Mouse (Mus musculus): ENCODE data around the gene Tmod2.
A peak's percentile ranks its signal among the peaks of the same experiment; 100 is the strongest.

The Tmod2 gene

DNA sequence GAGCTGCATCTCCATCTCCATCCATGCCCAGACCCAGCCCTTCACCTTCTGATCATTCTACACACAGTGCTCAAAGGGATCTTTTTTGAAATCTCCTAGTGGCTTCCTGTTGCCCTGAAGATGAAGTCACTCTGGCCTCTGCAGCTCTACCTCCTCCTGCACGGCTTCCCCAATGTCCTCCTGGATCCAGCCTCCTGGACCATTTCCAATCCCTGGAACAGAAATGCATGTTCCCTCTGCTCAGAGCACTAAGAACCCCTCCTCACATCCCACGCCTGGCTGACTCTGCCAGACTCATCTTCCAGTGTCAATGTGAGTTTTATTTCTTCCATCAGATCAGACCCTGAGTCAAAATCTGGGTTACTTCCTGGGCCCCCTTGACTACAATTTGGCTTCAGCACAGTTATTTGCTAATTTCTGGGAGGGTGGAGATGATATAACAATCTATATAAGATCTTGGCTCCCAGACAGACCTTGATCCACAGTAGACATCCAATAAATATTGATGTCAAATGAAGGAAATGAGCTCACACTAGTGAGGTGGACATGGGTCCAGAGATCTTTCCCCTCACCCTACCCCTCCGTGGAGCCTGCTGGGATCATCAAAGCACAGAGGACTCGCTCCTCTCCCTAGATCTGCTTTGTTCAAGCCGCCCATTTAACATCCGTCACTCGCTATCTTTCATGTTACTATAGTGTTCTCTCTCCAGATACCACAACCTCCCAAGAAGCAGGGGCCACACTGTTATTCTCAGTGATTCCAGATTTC lies 10.8 kb downstream of the Tmod2 start:
- DNase-seq: no peak

GRCm38 (mm10) chr9:75599191-75599841 lies 11.8 kb downstream of the Tmod2 start:
- DNase-seq: peak; percentile 43

DNA sequence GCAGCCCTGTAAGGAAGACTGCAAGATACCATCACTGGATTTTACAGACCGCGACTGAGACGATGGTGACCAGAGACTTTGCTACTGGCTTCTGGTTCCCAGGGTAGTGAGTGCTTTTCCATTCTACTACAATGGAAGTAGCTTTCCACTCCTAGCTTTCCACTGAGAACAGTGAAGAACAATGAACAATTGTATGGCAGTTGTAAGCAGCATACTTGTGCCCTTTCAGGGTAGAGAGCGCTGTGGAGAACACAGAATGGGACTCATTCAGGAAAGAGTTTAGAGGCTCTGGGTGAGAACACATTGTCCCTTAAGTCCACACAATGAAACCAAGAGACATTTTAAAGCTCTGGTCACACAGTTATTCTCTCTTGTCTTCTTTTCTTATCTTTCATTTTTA lies 13.5 kb downstream of the Tmod2 start:
- DNase-seq: no peak

- no peak for DNase-seq
Measured at GRCm38 (mm10) chr9:75597036-75597435, 14.1 kb downstream of the Tmod2 start.

DNA sequence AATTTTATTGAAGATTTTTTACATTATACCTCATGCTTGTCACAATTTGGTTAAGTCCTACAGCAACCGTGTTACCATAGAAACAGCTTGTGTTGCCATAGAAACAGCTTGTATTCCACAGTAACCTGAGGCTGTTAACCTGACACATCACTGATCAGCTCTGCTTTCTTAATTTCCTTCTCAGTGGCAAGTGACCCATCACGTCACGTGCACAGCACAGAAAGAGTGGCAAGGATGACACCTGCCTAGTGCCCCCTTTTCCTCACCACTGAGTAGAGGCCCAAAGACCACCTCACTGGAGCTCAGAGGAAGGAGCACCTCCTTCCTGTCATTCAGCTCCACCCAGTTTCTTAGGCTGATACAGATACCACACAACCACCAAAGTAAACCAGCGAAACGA lies 17.6 kb downstream of the Tmod2 start:
- DNase-seq: no peak

DNA sequence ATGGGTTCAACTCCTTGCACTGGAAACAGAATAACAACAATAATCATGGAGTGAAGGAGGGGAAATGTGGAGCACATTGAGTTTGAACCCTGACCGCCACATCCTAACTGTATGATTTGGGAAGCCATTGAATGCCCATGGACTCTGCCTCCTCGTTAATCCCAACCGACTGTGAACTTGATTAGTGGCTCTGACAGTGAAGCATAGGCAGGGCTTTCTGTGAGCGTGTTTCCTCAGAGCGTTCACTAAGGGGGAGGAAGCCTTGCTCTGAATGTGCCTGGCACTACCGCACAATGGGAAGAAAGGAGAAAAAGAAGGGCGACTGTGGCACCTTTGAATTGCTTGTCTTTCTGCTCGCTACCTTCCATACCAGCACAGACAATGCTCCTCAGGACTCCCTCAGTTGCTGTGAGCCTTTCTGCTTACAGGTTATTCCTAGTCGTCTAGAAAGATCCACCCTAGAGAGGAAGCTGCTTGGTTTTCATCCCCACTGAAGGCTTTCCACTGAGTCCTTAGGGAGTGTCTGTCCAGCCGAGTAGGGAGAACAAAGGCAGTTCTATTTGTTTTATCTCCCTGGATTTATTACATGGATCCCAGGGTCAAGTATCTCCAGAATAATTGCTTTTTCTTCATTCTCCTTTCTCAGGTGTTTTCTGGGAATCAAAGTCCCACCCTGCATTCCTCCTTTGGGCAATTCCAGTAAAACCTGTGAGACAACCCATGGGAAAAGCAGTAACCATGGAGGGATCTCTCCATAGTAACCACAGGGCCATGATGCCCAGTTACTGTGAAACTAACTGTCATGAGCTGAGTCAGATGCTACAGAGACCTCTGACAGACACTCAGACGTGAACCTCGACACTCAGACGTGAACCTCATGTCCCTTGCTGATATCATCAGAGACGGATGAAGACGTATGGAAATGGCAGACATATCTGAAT lies 21.0 kb downstream of the Tmod2 start:
- no peak for DNase-seq

DNA sequence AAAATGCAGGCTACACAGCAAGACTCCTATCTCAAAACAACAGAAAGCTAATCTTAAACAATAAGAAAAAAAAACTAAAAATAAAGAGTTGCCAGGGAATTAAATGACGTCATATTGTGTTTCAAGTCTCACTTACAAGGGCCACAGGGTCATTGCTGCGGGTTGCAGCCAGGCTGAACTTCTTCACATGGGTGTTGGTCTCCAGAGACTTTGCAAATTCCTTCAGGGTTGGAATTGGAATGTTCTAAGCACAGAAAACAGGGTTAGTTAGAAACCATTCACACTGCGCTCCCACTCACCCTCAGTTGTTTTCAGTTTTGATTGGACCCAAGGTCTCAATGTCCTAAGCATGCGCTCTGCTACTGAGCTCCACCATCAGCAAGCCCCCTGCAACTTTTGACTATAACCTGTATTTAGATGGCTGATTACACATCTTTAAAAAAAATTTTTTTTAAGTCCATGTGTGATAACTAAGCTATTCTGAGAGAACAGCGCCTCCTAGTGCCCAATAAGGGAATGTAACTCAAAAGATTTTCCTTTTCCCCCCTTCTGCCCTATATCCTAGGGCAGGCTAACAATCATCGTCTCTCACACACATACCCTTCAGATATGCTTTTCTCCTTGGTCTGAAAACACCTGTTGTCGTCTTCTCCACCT lies 29.3 kb downstream of the Tmod2 start:
- no peak for DNase-seq

GRCm38 (mm10) chr9:75579321-75579720 lies 31.8 kb downstream of the Tmod2 start:
- no peak for DNase-seq

DNA sequence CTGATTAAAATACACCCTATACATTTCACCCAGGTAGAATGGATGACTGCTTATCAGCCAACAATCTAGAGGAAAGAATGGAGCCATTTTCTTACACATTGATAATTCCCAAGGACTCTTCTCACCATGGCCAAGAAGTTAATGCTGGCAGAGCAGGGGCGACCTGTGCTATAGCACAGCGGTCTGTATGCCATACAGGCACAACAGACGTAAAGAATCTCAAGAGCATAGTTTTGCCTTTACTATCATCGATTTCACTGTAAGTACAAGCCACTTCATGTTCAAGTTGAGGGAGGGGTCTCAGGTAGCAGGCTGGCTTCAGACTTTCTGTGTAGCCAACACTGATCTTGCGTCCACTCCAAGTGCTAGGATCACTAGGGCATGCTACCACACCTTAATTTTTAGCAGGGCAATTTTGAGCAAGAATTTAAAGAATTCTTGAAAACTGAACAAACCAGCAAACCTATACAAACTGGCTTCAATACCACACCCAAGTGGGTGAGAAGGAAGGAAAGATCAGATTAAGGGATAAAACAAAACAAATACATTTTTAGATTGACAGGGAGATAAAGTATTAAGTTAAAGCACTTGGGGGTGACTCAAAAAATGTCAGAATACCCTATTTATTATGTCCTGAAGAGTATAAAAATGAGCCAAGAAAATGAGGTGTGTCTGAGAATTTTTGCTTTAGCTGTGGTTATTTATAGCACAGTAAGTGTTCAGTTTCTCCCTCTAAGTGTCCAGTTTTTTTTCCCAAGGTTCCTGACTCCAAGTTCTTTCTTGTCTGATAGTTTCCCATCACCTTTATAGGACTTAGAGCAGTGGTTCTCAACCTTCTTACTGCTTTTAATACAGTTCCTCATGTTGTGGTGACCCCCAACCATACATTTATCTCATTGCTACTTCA lies 39.8 kb downstream of the Tmod2 start:
- DNase-seq: no peak

- DNase-seq: no peak
Measured at GRCm38 (mm10) chr9:75568399-75568798, 42.7 kb downstream of the Tmod2 start.

- no peak for DNase-seq
Measured at GRCm38 (mm10) chr9:75564892-75565291, 46.2 kb downstream of the Tmod2 start.

- no peak for DNase-seq
Measured at GRCm38 (mm10) chr9:75563622-75564021, 47.5 kb downstream of the Tmod2 start.

- no peak for DNase-seq
Measured at GRCm38 (mm10) chr9:75563176-75563575, 47.9 kb downstream of the Tmod2 start.

DNA sequence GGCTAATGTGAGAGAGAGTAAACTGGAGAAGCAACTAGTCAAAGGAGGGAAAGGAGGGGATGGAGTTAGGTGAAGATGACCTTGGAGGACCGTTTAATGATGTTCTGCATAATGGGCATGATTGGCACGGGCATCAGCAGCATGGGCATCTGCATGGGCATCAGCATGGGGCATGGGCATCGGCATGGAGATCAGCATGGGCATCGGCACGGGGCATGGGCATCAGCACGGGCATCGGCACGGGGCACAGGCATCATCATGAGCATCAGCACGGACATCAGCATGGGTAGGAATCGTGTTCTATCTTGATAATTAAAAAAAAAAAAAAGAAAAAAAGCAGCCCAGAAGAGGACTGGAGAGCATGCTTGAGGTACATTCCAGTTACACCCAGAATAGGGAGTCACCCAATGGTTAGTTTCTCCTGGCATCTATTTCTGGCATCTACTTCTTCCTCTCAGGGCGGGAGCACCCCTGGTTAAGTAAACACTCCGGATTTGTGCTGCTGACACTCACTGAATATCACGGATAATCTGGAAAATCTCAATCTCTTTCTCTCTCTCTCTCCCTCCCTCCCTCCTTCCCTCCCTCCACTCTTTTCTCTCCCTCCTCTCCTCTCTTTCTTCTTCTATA lies 50.0 kb downstream of the Tmod2 start:
- DNase-seq: no peak

GRCm38 (mm10) chr9:75560353-75560752 lies 50.8 kb downstream of the Tmod2 start:
- no peak for DNase-seq

GRCm38 (mm10) chr9:75559512-75560012 lies 51.6 kb downstream of the Tmod2 start, which contains the start of gene Tmod3:
Tmod3 (minus strand) TSS chr9:75559657.
- peak; percentile 95 for DNase-seq

GRCm38 (mm10) chr9:75558812-75559511 lies 52.2 kb downstream of the Tmod2 start:
- no peak for DNase-seq

DNA sequence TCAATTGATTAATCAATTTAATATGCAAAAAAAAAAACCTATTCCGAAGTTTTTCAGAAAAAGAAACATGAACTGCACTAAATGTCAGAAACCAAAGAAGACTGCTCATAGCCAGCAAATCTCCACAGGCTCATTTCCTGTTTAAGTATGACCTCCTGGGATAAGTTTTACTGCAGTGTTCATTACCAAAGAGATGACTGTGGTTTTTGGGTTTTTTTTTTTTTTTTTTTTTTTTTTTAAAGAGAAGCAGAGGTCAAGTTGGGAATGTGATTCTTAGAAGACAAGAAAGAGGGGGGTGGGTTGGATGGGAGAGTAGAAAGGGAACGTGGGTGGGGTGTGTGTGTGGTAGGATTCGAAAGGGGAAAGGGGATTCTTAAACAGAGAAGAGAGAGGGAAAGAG lies 52.8 kb downstream of the Tmod2 start:
- no peak for DNase-seq

- no peak for DNase-seq
Measured at GRCm38 (mm10) chr9:75553719-75554118, 57.4 kb downstream of the Tmod2 start.

DNA sequence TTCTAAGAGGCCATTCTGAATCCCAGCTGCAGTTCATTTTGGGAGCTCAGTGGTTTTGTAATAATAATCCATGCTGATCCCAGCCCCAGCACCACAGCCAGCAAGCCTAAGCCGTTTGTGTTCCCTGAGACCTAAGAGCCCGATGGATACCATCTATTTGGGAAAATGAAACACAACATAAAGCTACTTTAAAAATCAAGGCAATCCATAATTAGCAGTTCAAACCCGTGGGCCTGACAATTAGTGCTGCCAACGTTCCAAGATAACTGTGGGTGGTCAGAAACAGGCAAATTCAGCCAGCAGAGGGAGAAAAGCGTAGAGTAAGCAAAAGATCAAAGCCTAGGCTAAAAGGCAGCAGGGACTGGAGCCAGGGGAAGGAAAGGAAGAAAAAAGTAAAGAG lies 59.8 kb downstream of the Tmod2 start:
- no peak for DNase-seq

Measured in right cerebral cortex, postnatal 4 days (tissue).